8 mouse cellular contexts compared by ENCODE assay signal in genomic region chr3:96248141-96249033, GRCm38 (mm10). TPM values are rescaled to one million over a fixed set of nuclear protein-coding genes. Genes with fewer than 3 reads are reported as not detected.
DNase-seq lines count a peak whose midpoint lies in the region; ATAC-seq and TF ChIP-seq lines count a peak whose summit lies in the region.
"Had no signal": no experiment of that assay in that cellular context is flagged by ENCODE, and none has a peak within 500 bp of the region (broad histone marks: within the 10 kb centered on the region; RNA-seq: fewer than 3 reads in every experiment).

No protein-coding gene starts in this region.

- H3K4me2 ChIP-seq in midbrain, embryonic 11.5 days = peak overlapping the region; percentile 59
- H3K4me2 ChIP-seq in midbrain, embryonic 16.5 days (ENCODE audit: low read length) = no peak overlapping the region; the same call in 1 of the 2 replicates
- H3K4me2 ChIP-seq in embryonic facial prominence, embryonic 14.5 days (ENCODE audit: low read depth, low read length) = peak overlapping the region; percentile 57
- peak overlapping the region; percentile 56 for H3K4me2 ChIP-seq in intestine, postnatal 0 days (replicated peaks; ENCODE audit: low read depth)
- peak overlapping the region; percentile 41 for H3K4me2 ChIP-seq in stomach, postnatal 0 days (replicated peaks; ENCODE audit: low read depth)

- H3K27ac ChIP-seq in midbrain, embryonic 11.5 days (ENCODE audit: low read depth, low read length) = peak overlapping the region; percentile 30; the same call in 1 of the 2 replicates
- H3K27ac ChIP-seq in midbrain, embryonic 16.5 days (ENCODE audit: low read length) = no peak overlapping the region
- H3K27ac ChIP-seq in embryonic facial prominence, embryonic 14.5 days (replicated peaks; ENCODE audit: low read depth, low read length) = no peak overlapping the region
- H3K27ac ChIP-seq in intestine, postnatal 0 days (ENCODE audit: low read depth, low read length) = no peak overlapping the region
- H3K27ac ChIP-seq in stomach, postnatal 0 days (replicated peaks) = no peak overlapping the region

- ATAC-seq in midbrain, embryonic 11.5 days (ENCODE audit: low FRiP score) = no peak
- no peak for ATAC-seq in midbrain, embryonic 16.5 days
- no peak for ATAC-seq in embryonic facial prominence, embryonic 14.5 days (ENCODE audit: low read depth)
- ATAC-seq in intestine, postnatal 0 days = no peak
- ATAC-seq in stomach, postnatal 0 days (ENCODE audit: low FRiP score, low TSS enrichment) = no peak

- 58% methylated on average over 6 of the region's 6 CpGs for WGBS in midbrain, embryonic 11.5 days
- WGBS in midbrain, embryonic 16.5 days = 58% methylated on average over 6 of the region's 6 CpGs
- 47% methylated on average over 6 of the region's 6 CpGs for WGBS in embryonic facial prominence, embryonic 14.5 days
- WGBS in intestine, postnatal 0 days = 25% methylated on average over 6 of the region's 6 CpGs
- 33% methylated on average over 6 of the region's 6 CpGs for WGBS in stomach, postnatal 0 days

- H3K4me3 ChIP-seq in midbrain, embryonic 11.5 days (ENCODE audit: low read depth, low read length) = peak overlapping the region; percentile 41; the same call in 1 of the 2 replicates
- no peak overlapping the region for H3K4me3 ChIP-seq in midbrain, embryonic 16.5 days (ENCODE audit: low read depth, low read length)
- H3K4me3 ChIP-seq in embryonic facial prominence, embryonic 14.5 days (ENCODE audit: low read depth, low read length) = peak overlapping the region; percentile 40
- 0 out of 2 replicates have a peak overlapping the region, but pooled peaks have one; percentile 6 for H3K4me3 ChIP-seq in intestine, postnatal 0 days (ENCODE audit: low read depth, low read length)
- no peak overlapping the region for H3K4me3 ChIP-seq in stomach, postnatal 0 days (ENCODE audit: low read depth, low read length)

- no peaks in the 10 kb centered on the region for H3K27me3 ChIP-seq in midbrain, embryonic 11.5 days (ENCODE audit: control insufficient read depth, insufficient read depth, low read length)
- H3K27me3 ChIP-seq in midbrain, embryonic 16.5 days (ENCODE audit: control insufficient read depth, insufficient read depth, low read depth, low read length) = no peaks in the 10 kb centered on the region
- no peaks in the 10 kb centered on the region for H3K27me3 ChIP-seq in embryonic facial prominence, embryonic 14.5 days (replicated peaks; ENCODE audit: control insufficient read depth, insufficient read depth, low read length)
- H3K27me3 ChIP-seq in intestine, postnatal 0 days (replicated peaks; ENCODE audit: control insufficient read depth, insufficient read depth, low read length) = no peaks in the 10 kb centered on the region
- H3K27me3 ChIP-seq in stomach, postnatal 0 days (ENCODE audit: control insufficient read depth, insufficient read depth, low read length) = no peaks in the 10 kb centered on the region

- H3K36me3 ChIP-seq in midbrain, embryonic 11.5 days (ENCODE audit: control insufficient read depth, insufficient read depth, low read length) = no peaks in the 10 kb centered on the region
- H3K36me3 ChIP-seq in midbrain, embryonic 16.5 days (ENCODE audit: control insufficient read depth, insufficient read depth, low read length) = no peaks in the 10 kb centered on the region
- H3K36me3 ChIP-seq in embryonic facial prominence, embryonic 14.5 days (ENCODE audit: control insufficient read depth, insufficient read depth, low read length) = no peaks in the 10 kb centered on the region
- no peaks in the 10 kb centered on the region for H3K36me3 ChIP-seq in intestine, postnatal 0 days (ENCODE audit: control insufficient read depth, insufficient read depth)
- no peaks in the 10 kb centered on the region for H3K36me3 ChIP-seq in stomach, postnatal 0 days (ENCODE audit: control insufficient read depth, insufficient read depth, low read length)

- H3K9ac ChIP-seq in midbrain, embryonic 11.5 days (ENCODE audit: low read length) = peak overlapping the region; percentile 78
- H3K9ac ChIP-seq in midbrain, embryonic 16.5 days (ENCODE audit: low read depth, low read length) = no peak overlapping the region
- peak overlapping the region; percentile 71 for H3K9ac ChIP-seq in embryonic facial prominence, embryonic 14.5 days (ENCODE audit: low read depth, low read length)
- no peak overlapping the region; the same call in 1 of the 2 replicates for H3K9ac ChIP-seq in intestine, postnatal 0 days (ENCODE audit: low read depth, low read length)
- no peak overlapping the region for H3K9ac ChIP-seq in stomach, postnatal 0 days (ENCODE audit: low read length)

- no peak for TF ChIP-seq CTCF in intestine, postnatal 0 days (IDR thresholded peaks at IDR 0.05; ENCODE audit: low read depth)
- no peak for TF ChIP-seq CTCF in stomach, postnatal 0 days (IDR thresholded peaks at IDR 0.05; ENCODE audit: low read depth)

- DNase-seq in midbrain, embryonic 11.5 days (ENCODE audit: low spot score, missing footprints) = peak; percentile 88
- no peak for DNase-seq in embryonic facial prominence, embryonic 14.5 days (ENCODE audit: low spot score)
- no peak for DNase-seq in stomach, postnatal 0 days (ENCODE audit: low spot score)
- DNase-seq in cerebellum, adult 9-11 months = no peak
- DNase-seq in spleen, postnatal 14 days (ENCODE audit: low spot score in 2 of 2) = no peak
- DNase-seq: kidney, postnatal 4 days had no signal

- TF ChIP-seq EP300 in stomach, postnatal 0 days (optimal IDR thresholded peaks at IDR 0.05) = no peak

- H3K4me1 ChIP-seq in midbrain, embryonic 11.5 days (ENCODE audit: control insufficient read depth, insufficient read depth, low read length) = peaks cover 16% of the 10 kb centered on the region
- H3K4me1 ChIP-seq in midbrain, embryonic 16.5 days (ENCODE audit: control insufficient read depth, insufficient read depth, low read length) = peaks cover 13% of the 10 kb centered on the region
- peaks cover 18% of the 10 kb centered on the region for H3K4me1 ChIP-seq in embryonic facial prominence, embryonic 14.5 days (ENCODE audit: control insufficient read depth, insufficient read depth, low read length)
- H3K4me1 ChIP-seq in intestine, postnatal 0 days (replicated peaks; ENCODE audit: control insufficient read depth, insufficient read depth, low read length) = peaks cover 12% of the 10 kb centered on the region
- 0 out of 2 replicates have a peak, but pooled peaks cover 3% of the 10 kb centered on the region for H3K4me1 ChIP-seq in stomach, postnatal 0 days (replicated peaks; ENCODE audit: control insufficient read depth, insufficient read depth)

- H3K9me3 ChIP-seq in midbrain, embryonic 11.5 days (ENCODE audit: control insufficient read depth, low read length) = no peaks in the 10 kb centered on the region
- H3K9me3 ChIP-seq in midbrain, embryonic 16.5 days (replicated peaks; ENCODE audit: control insufficient read depth, low read length, poor library complexity, severe bottlenecking) = no peaks in the 10 kb centered on the region
- no peaks in the 10 kb centered on the region for H3K9me3 ChIP-seq in embryonic facial prominence, embryonic 14.5 days (ENCODE audit: control insufficient read depth, low read length)
- H3K9me3 ChIP-seq in intestine, postnatal 0 days (ENCODE audit: control insufficient read depth) = no peaks in the 10 kb centered on the region
- no peaks in the 10 kb centered on the region for H3K9me3 ChIP-seq in stomach, postnatal 0 days (ENCODE audit: control insufficient read depth, low read length)

RNA-seq across cellular contexts. Expression of gene Hist2h3c1, which starts 1.9 kb away (rescaled TPM):
- polyA plus RNA-seq in midbrain, embryonic 11.5 days (2014; fragmentation: Nextera tagmentation; extraction: Ambion mirVana) = 1.1 and 2.7 TPM in 2 replicates
- polyA plus RNA-seq in midbrain, embryonic 16.5 days (2015; fragmentation: Nextera tagmentation; extraction: Ambion mirVana) = 0.39 TPM in 1 of 2 replicates, not detected in the other
- 0.48 TPM in 1 of 2 replicates, not detected in the other for polyA plus RNA-seq in embryonic facial prominence, embryonic 14.5 days (2014; fragmentation: Nextera tagmentation; extraction: Ambion mirVana)
- polyA plus RNA-seq in intestine, postnatal 0 days (2015; fragmentation: Nextera tagmentation; extraction: Ambion mirVana) = 0.42 and 1.1 TPM in 2 replicates
- 0.44 and 1.2 TPM in 2 replicates for polyA plus RNA-seq in stomach, postnatal 0 days (2015; fragmentation: Nextera tagmentation; extraction: Ambion mirVana)

RNA-seq across cellular contexts. Expression of gene Hist2h2aa1, which starts 3.1 kb away (rescaled TPM):
- polyA plus RNA-seq in midbrain, embryonic 11.5 days (2014; fragmentation: Nextera tagmentation; extraction: Ambion mirVana) = 16.3 and 17.4 TPM in 2 replicates
- 7.4 and 13.2 TPM in 2 replicates for polyA plus RNA-seq in midbrain, embryonic 16.5 days (2015; fragmentation: Nextera tagmentation; extraction: Ambion mirVana)
- polyA plus RNA-seq in embryonic facial prominence, embryonic 14.5 days (2014; fragmentation: Nextera tagmentation; extraction: Ambion mirVana) = 19.8 and 22.0 TPM in 2 replicates
- 30.6 and 55.7 TPM in 2 replicates for polyA plus RNA-seq in intestine, postnatal 0 days (2015; fragmentation: Nextera tagmentation; extraction: Ambion mirVana)
- polyA plus RNA-seq in stomach, postnatal 0 days (2015; fragmentation: Nextera tagmentation; extraction: Ambion mirVana) = 81.4 and 98.7 TPM in 2 replicates

RNA-seq across cellular contexts. Expression of gene Hist2h2aa2, which starts 8.3 kb away (rescaled TPM):
- 50.9 and 55.2 TPM in 2 replicates for polyA plus RNA-seq in midbrain, embryonic 11.5 days (2014; fragmentation: Nextera tagmentation; extraction: Ambion mirVana)
- 38.1 and 48.4 TPM in 2 replicates for polyA plus RNA-seq in midbrain, embryonic 16.5 days (2015; fragmentation: Nextera tagmentation; extraction: Ambion mirVana)
- 46.9 and 57.6 TPM in 2 replicates for polyA plus RNA-seq in embryonic facial prominence, embryonic 14.5 days (2014; fragmentation: Nextera tagmentation; extraction: Ambion mirVana)
- polyA plus RNA-seq in intestine, postnatal 0 days (2015; fragmentation: Nextera tagmentation; extraction: Ambion mirVana) = 87.4 and 108 TPM in 2 replicates
- polyA plus RNA-seq in stomach, postnatal 0 days (2015; fragmentation: Nextera tagmentation; extraction: Ambion mirVana) = 218 and 246 TPM in 2 replicates

RNA-seq across cellular contexts. Expression of gene Hist2h3c2, which starts 9.5 kb away (rescaled TPM):
- polyA plus RNA-seq in midbrain, embryonic 11.5 days (2014; fragmentation: Nextera tagmentation; extraction: Ambion mirVana) = 10.6 and 13.8 TPM in 2 replicates
- 1.3 TPM in 2 replicates for polyA plus RNA-seq in midbrain, embryonic 16.5 days (2015; fragmentation: Nextera tagmentation; extraction: Ambion mirVana)
- polyA plus RNA-seq in embryonic facial prominence, embryonic 14.5 days (2014; fragmentation: Nextera tagmentation; extraction: Ambion mirVana) = 5.2 and 5.3 TPM in 2 replicates
- 1.1 and 1.5 TPM in 2 replicates for polyA plus RNA-seq in intestine, postnatal 0 days (2015; fragmentation: Nextera tagmentation; extraction: Ambion mirVana)
- 1.2 and 2.8 TPM in 2 replicates for polyA plus RNA-seq in stomach, postnatal 0 days (2015; fragmentation: Nextera tagmentation; extraction: Ambion mirVana)

RNA-seq across cellular contexts. Expression of gene Hist2h4, which starts 14.7 kb away (rescaled TPM):
- 5.0 and 5.4 TPM in 2 replicates for polyA plus RNA-seq in midbrain, embryonic 11.5 days (2014; fragmentation: Nextera tagmentation; extraction: Ambion mirVana)
- 3.3 and 3.8 TPM in 2 replicates for polyA plus RNA-seq in midbrain, embryonic 16.5 days (2015; fragmentation: Nextera tagmentation; extraction: Ambion mirVana)
- 6.9 TPM in 2 replicates for polyA plus RNA-seq in embryonic facial prominence, embryonic 14.5 days (2014; fragmentation: Nextera tagmentation; extraction: Ambion mirVana)
- 2.1 and 4.7 TPM in 2 replicates for polyA plus RNA-seq in intestine, postnatal 0 days (2015; fragmentation: Nextera tagmentation; extraction: Ambion mirVana)
- 5.4 and 9.8 TPM in 2 replicates for polyA plus RNA-seq in stomach, postnatal 0 days (2015; fragmentation: Nextera tagmentation; extraction: Ambion mirVana)

Comparison
In these comparisons a context has a peak if more than half of its experiments do, and no peak if none do; other contexts are left out.
1. H3K4me3 ChIP-seq: peak in midbrain, embryonic 11.5 days (single experiment), embryonic facial prominence, embryonic 14.5 days (single experiment) and intestine, postnatal 0 days (single experiment); none in midbrain, embryonic 16.5 days (single experiment) and stomach, postnatal 0 days (single experiment).
2. H3K9ac ChIP-seq: peak in midbrain, embryonic 11.5 days (single experiment) and embryonic facial prominence, embryonic 14.5 days (single experiment); none in midbrain, embryonic 16.5 days (single experiment), intestine, postnatal 0 days (single experiment) and stomach, postnatal 0 days (single experiment).